Mouse (Mus musculus): ENCODE measurements around the gene Gm14698.
"Not testable (repeated sequence)": the region's sequence is repeated elsewhere in the genome, so short reads cannot be mapped to it uniquely, and the experiment has no call there.

The Gm14698 gene

GRCm38 (mm10) chrX:68821059-68821458 is at the start of gene Gm14698:
Gene Gm14698 (plus strand): TSS chrX:68821093.
- peak; percentile 9 to 25 for DNase-seq

DNA sequence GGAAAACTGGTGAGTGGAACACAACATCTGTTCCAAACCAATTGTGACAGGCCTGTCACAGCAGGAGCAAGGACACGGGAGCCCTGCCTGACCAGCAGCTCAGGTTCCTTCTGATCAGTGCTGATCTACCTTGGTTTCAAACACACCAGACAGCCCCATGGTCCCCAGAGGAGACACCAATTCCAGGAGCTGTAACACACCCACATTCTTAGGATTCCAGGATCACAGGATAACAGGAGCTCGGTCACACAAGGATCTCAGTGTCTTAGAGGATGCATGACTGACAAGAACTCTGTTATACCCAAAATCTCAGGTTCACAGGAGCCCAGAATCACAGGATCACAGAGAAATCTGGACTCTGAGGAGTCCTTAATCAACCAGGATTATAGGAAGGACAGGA is 444 bp upstream of the Gm14698 start:
- DNase-seq = not testable (repeated sequence)

GRCm38 (mm10) chrX:68839548-68840444 is 18.9 kb downstream of the Gm14698 start:
- DNase-seq = peak in 1 of 2 experiments; percentile 11

DNA sequence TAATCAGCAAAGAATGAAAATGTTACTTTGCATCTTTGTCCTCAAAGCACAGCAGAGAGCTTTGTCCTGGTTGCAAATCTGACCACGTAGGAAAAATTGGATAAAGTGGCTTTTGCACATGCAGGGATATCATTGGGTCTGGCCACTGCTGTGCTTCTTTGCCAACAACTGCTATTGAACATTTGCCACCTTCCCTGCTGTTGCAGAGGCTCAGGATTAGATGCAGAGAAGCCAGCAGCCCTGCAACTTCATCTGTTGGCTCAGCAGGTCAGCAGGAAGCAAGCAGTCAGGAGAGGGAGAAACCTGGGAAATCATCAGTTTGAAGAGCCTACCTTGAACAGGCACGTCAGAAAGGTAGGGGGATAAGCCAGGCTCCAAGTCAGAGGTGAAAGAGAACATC is 44.3 kb downstream of the Gm14698 start:
- peak; percentile 51 to 62 for DNase-seq
